Mouse (Mus musculus) effector memory CD4-positive, alpha-beta T cell, adult 7 months (primary cell): Measurements from ENCODE around the gene Rabep1. TPM values are rescaled to one million over a fixed set of nuclear protein-coding genes. Genes with fewer than 3 reads are reported as not detected.

ENCODE experiments used
- polyA plus RNA-seq: library from polyadenylated mRNA; unstranded; fragments of 100-300 nt; shearing (Covaris generic); gene quantifications from one replicate; pipeline ENCODE4 v1.2.1, GENCODE M21; 2017

Gene Rabep1
- polyA plus RNA-seq = 69.6 TPM

GRCm38 (mm10) chr11:70844559-70845456, at the start of gene Rabep1:
Rabep1 (plus strand) TSS chr11:70844778.

GRCm38 (mm10) chr11:70812365-70812764, 32.2 kb upstream of the Rabep1 start, which contains the start of gene Scimp:
Scimp (minus strand) TSS chr11:70812586.

GRCm38 (mm10) chr11:70969821-70970559, 125.4 kb downstream of the Rabep1 start, which contains the start of the genes Nup88 and Rpain:
Nup88 (minus strand) TSS chr11:70969973.
Rpain (plus strand) TSS chr11:70970213.

GRCm38 (mm10) chr11:70982557-70983228, 138.1 kb downstream of the Rabep1 start, which contains the start of gene C1qbp:
C1qbp (minus strand) TSS chr11:70983026.

Other genes starting within 250 kb of the Rabep1 start
- 1.5 TPM for gene 4930544D05Rik, start 228.9 kb upstream of the Rabep1 start, polyA plus RNA-seq
- gene Chrne, start 225.6 kb upstream of the Rabep1 start, polyA plus RNA-seq = 10.7 TPM
- not detected for gene Gp1ba, start 205.7 kb upstream of the Rabep1 start, polyA plus RNA-seq
- gene Rnf167, start 197.5 kb upstream of the Rabep1 start, polyA plus RNA-seq = 286 TPM
- gene Slc25a11, start 197.3 kb upstream of the Rabep1 start, polyA plus RNA-seq = 71.3 TPM
- gene Pfn1, start 190.1 kb upstream of the Rabep1 start, polyA plus RNA-seq = 2,639 TPM
- gene Eno3, start 187.6 kb upstream of the Rabep1 start, polyA plus RNA-seq = 11.1 TPM
- gene Spag7, start 175.4 kb upstream of the Rabep1 start, polyA plus RNA-seq = 67.7 TPM
- gene Camta2, start 156.7 kb upstream of the Rabep1 start, polyA plus RNA-seq = 41.4 TPM
- 0.35 TPM for gene Inca1, start 144.6 kb upstream of the Rabep1 start, polyA plus RNA-seq
- gene Kif1c, start 144.2 kb upstream of the Rabep1 start, polyA plus RNA-seq = 1.4 TPM
- 4.1 TPM for gene Zfp3, start 80.6 kb upstream of the Rabep1 start, polyA plus RNA-seq
- gene Scimp, start 32.2 kb upstream of the Rabep1 start, polyA plus RNA-seq = not detected
- gene Nup88, start 125.2 kb downstream of the Rabep1 start, polyA plus RNA-seq = 101 TPM
- 74.9 TPM for gene Rpain, start 125.4 kb downstream of the Rabep1 start, polyA plus RNA-seq
- 70.7 TPM for gene C1qbp, start 138.2 kb downstream of the Rabep1 start, polyA plus RNA-seq
- 16.5 TPM for gene Dhx33, start 159.7 kb downstream of the Rabep1 start, polyA plus RNA-seq
- gene Mis12, start 174.8 kb downstream of the Rabep1 start, polyA plus RNA-seq = 32.5 TPM
- gene Derl2, start 175.1 kb downstream of the Rabep1 start, polyA plus RNA-seq = 57.1 TPM
- gene 6330403K07Rik, start 188.7 kb downstream of the Rabep1 start, polyA plus RNA-seq = 5.3 TPM